Mouse (Mus musculus): ENCODE results near the gene Gm28048. TPM values are rescaled to one million over a fixed set of nuclear protein-coding genes. Genes with fewer than 3 reads are reported as not detected.

The Gm28048 gene
- polyA plus RNA-seq, 2 experiments, result 2.8 to 6.8 TPM

GRCm38 (mm10) chr11:22981543-22981950 is 343 bp downstream of the Gm28048 start:
- peak overlapping the region; percentile 73 to 89 for H3K4me3 ChIP-seq (ENCODE audit: insufficient read depth in 1 of 2, low read depth in 2 of 2, low read length in 2 of 2)
- H3K9me3 ChIP-seq (ENCODE audit: control insufficient read depth, low read length), result no peaks in the 10 kb centered on the region
- DNase-seq (ENCODE audit: low read depth in 3 of 3, low spot score in 3 of 3), result no peak
- under 1% methylated on average over 12 of the region's 12 CpGs for WGBS (ENCODE audit: insufficient replicate concordance)
- no peaks in the 10 kb centered on the region for H3K27me3 ChIP-seq (ENCODE audit: control insufficient read depth, insufficient read depth, low read length)
- peaks cover 7 to 8% of the 10 kb centered on the region in 2 experiments for H3K4me1 ChIP-seq (replicated peaks; ENCODE audit: control insufficient read depth in 2 of 2, insufficient read depth in 2 of 2, low read length in 1 of 2)
- H3K27ac ChIP-seq, result peak overlapping the region; percentile 97
- ATAC-seq (ENCODE audit: insufficient read depth), result peak; percentile 36
- peak overlapping the region; percentile 94 for H3K4me2 ChIP-seq (ENCODE audit: low read depth)
- H3K36me3 ChIP-seq (replicated peaks; ENCODE audit: control insufficient read depth, insufficient read depth, low read depth), result peaks cover 14% of the 10 kb centered on the region
- TF ChIP-seq CTCF (IDR thresholded peaks at IDR 0.05; ENCODE audit: low read depth) (no peak), EP300 (IDR thresholded peaks at IDR 0.05; ENCODE audit: low read depth) (no peak)
- peak overlapping the region; percentile 82 for H3K9ac ChIP-seq (replicated peaks)

- 19% methylated on average over 4 of the region's 4 CpGs for WGBS (ENCODE audit: insufficient replicate concordance)
- Histone ChIP-seq H3K9me3 (ENCODE audit: control insufficient read depth, low read length) (no peaks in the 10 kb centered on the region), H3K4me1 (replicated peaks; ENCODE audit: control insufficient read depth in 2 of 2, insufficient read depth in 2 of 2, low read length in 1 of 2) (peaks cover 7 to 12% of the 10 kb centered on the region in 2 experiments), H3K9ac (replicated peaks) (peak overlapping the region; percentile 82), H3K27me3 (ENCODE audit: control insufficient read depth, insufficient read depth, low read length) (no peaks in the 10 kb centered on the region), H3K27ac (peak overlapping the region; percentile 97), H3K36me3 (replicated peaks; ENCODE audit: control insufficient read depth, insufficient read depth, low read depth) (peaks cover 14% of the 10 kb centered on the region), H3K4me3 (ENCODE audit: insufficient read depth in 1 of 2, low read depth in 2 of 2, low read length in 2 of 2) (peak overlapping the region; percentile 73 to 89), H3K4me2 (ENCODE audit: low read depth) (peak overlapping the region; percentile 94)
- DNase-seq (ENCODE audit: low read depth in 3 of 3, low spot score in 3 of 3) (no peak), ATAC-seq (ENCODE audit: insufficient read depth) (no peak)
- TF ChIP-seq EP300 (IDR thresholded peaks at IDR 0.05; ENCODE audit: low read depth), result no peak
These were observed 849 bp downstream of the Gm28048 start for GRCm38 (mm10) chr11:22981041-22981440.

DNA sequence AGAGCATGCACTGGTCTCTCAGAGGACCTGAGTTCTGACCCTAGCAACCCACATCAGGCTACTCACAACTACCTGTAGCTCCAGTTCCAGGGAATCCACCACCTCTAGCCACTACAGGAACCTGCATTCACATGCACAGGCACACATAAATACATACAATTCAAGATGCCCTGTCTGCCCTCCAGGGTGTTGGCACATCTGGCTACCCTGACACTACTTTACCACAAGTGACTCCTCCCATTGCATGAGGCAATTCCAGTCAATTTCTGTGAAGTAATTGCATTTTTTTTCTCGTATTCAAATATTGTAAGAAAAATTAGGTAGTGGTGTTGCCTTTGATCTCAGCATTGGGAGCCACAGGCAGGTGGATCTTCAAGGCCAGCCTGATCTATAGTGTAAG is 2.7 kb downstream of the Gm28048 start:
- Histone ChIP-seq H3K4me1 (replicated peaks; ENCODE audit: control insufficient read depth in 2 of 2, insufficient read depth in 2 of 2, low read length in 1 of 2) (peaks cover 9 to 15% of the 10 kb centered on the region in 2 experiments), H3K36me3 (replicated peaks; ENCODE audit: control insufficient read depth, insufficient read depth, low read depth) (peaks cover 14% of the 10 kb centered on the region), H3K9me3 (ENCODE audit: control insufficient read depth, low read length) (no peaks in the 10 kb centered on the region), H3K4me2 (ENCODE audit: low read depth) (no peak overlapping the region), H3K27ac (no peak overlapping the region), H3K27me3 (ENCODE audit: control insufficient read depth, insufficient read depth, low read length) (no peaks in the 10 kb centered on the region), H3K9ac (replicated peaks) (no peak overlapping the region), H3K4me3 (ENCODE audit: insufficient read depth in 1 of 2, low read depth in 2 of 2, low read length in 2 of 2) (no peak overlapping the region)
- 58% methylated on average over 1 of the region's 1 CpGs for whole genome bisulfite sequencing (ENCODE audit: insufficient replicate concordance)
- no peak for TF ChIP-seq CTCF (IDR thresholded peaks at IDR 0.05; ENCODE audit: low read depth)
- TF ChIP-seq EP300 (IDR thresholded peaks at IDR 0.05; ENCODE audit: low read depth), result no peak
- ATAC-seq (ENCODE audit: insufficient read depth) (no peak), DNase-seq (ENCODE audit: low read depth in 3 of 3, low spot score in 3 of 3) (no peak)

DNA sequence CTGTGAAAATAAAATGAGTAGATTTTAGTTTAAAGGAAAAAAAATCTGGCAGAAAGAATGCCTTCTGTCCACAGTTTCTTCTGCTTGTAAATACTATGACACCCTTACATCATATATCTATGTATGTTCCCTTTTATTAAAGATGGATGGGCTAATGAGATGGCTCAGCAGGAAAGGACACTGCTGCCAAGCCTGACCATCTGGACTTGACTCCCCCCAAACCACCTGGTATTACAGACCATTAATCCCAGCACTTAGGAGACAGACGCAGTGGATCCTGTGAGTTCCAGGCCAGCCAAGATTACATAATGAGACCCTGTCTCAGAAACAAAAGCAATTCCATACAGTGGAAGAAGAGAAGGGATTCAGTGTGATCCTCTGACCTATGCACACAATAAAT is 3.2 kb downstream of the Gm28048 start:
- Histone ChIP-seq H3K36me3 (replicated peaks; ENCODE audit: control insufficient read depth, insufficient read depth, low read depth) (peaks cover 14% of the 10 kb centered on the region), H3K4me3 (ENCODE audit: insufficient read depth in 1 of 2, low read depth in 2 of 2, low read length in 2 of 2) (no peak overlapping the region), H3K9ac (replicated peaks) (no peak overlapping the region), H3K4me1 (replicated peaks; ENCODE audit: control insufficient read depth in 2 of 2, insufficient read depth in 2 of 2, low read length in 1 of 2) (peaks cover 9 to 15% of the 10 kb centered on the region in 2 experiments), H3K9me3 (ENCODE audit: control insufficient read depth, low read length) (no peaks in the 10 kb centered on the region), H3K4me2 (ENCODE audit: low read depth) (no peak overlapping the region), H3K27ac (no peak overlapping the region), H3K27me3 (ENCODE audit: control insufficient read depth, insufficient read depth, low read length) (no peaks in the 10 kb centered on the region)
- no peak for ATAC-seq (ENCODE audit: insufficient read depth)
- 76% methylated on average over 1 of the region's 1 CpGs for WGBS (ENCODE audit: insufficient replicate concordance)
- no peak for DNase-seq (ENCODE audit: low read depth in 3 of 3, low spot score in 3 of 3)
- TF ChIP-seq EP300 (IDR thresholded peaks at IDR 0.05; ENCODE audit: low read depth) (no peak), CTCF (IDR thresholded peaks at IDR 0.05; ENCODE audit: low read depth) (no peak)

DNA sequence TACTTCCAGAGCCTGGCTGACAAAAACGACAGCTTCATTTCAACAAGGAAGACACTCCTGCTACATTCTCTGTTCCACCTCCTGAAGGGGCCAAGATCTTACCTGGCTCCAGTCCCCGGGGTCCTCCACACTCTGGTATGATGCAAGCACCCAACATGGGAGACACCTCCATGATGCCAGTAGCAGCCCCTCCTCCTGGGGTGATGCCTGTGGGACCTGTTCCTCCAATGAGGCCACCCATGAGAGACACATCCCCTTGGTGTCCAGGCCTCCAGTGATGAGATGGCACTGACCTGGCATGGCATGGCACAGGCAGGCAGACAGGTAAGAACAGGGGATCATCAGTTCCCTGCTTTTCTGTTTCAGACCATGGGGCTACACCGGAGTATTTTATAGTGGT is 3.7 kb downstream of the Gm28048 start:
- peaks cover 14% of the 10 kb centered on the region for H3K36me3 ChIP-seq (replicated peaks; ENCODE audit: control insufficient read depth, insufficient read depth, low read depth)
- no peaks in the 10 kb centered on the region for H3K27me3 ChIP-seq (ENCODE audit: control insufficient read depth, insufficient read depth, low read length)
- H3K4me3 ChIP-seq (ENCODE audit: insufficient read depth in 1 of 2, low read depth in 2 of 2, low read length in 2 of 2), result no peak overlapping the region
- no peak overlapping the region for H3K9ac ChIP-seq (replicated peaks)
- H3K27ac ChIP-seq, result no peak overlapping the region
- no peaks in the 10 kb centered on the region for H3K9me3 ChIP-seq (ENCODE audit: control insufficient read depth, low read length)
- H3K4me1 ChIP-seq (replicated peaks; ENCODE audit: control insufficient read depth in 2 of 2, insufficient read depth in 2 of 2, low read length in 1 of 2), result peaks cover 9 to 15% of the 10 kb centered on the region in 2 experiments
- DNase-seq (ENCODE audit: low read depth in 3 of 3, low spot score in 3 of 3) (no peak), ATAC-seq (ENCODE audit: insufficient read depth) (no peak)
- 71% methylated on average over 3 of the region's 3 CpGs for WGBS (ENCODE audit: insufficient replicate concordance)
- no peak for TF ChIP-seq EP300 (IDR thresholded peaks at IDR 0.05; ENCODE audit: low read depth)
- no peak for TF ChIP-seq CTCF (IDR thresholded peaks at IDR 0.05; ENCODE audit: low read depth)
- no peak overlapping the region for H3K4me2 ChIP-seq (ENCODE audit: low read depth)

Measured in liver, embryonic 14.5 days (tissue).